Mouse (Mus musculus) liver, embryonic 12.5 days (tissue): ENCODE results near the gene Spef2. TPM values are rescaled to one million over a fixed set of nuclear protein-coding genes. Genes with fewer than 3 reads are reported as not detected.
"Not testable (repeated sequence)": the region's sequence is repeated elsewhere in the genome, so short reads cannot be mapped to it uniquely, and the experiment has no call there.

Experiments
- ATAC-seq: fragments of 200-750 bp; cut with Nextera tagmentation; 2 replicates; pipeline ENCODE4 v1.8.0; 2017; ENCODE audit warnings: moderate number of reproducible peaks, mild to moderate bottlenecking, moderate library complexity
- H3K27ac ChIP-seq: fragments of 300-500 bp; sonication (generic); 2 replicates; pipeline ENCODE4 v1.5.1; 2016; ENCODE audit warnings: mild to moderate bottlenecking
- H3K27me3 ChIP-seq: fragments of 300-500 bp; sonication (generic); replicated peaks from 2 replicates; pipeline ENCODE4 v1.6.1; 2016; ENCODE audit warnings: mild to moderate bottlenecking, moderate library complexity
- H3K36me3 ChIP-seq: fragments of 300-500 bp; sonication (generic); 2 replicates; pipeline ENCODE4 v1.6.1; 2016; ENCODE audit warnings: mild to moderate bottlenecking, moderate library complexity
- H3K4me1 ChIP-seq: fragments of 300-500 bp; sonication (generic); 2 replicates; pipeline ENCODE4 v1.6.1; 2016
- H3K4me2 ChIP-seq: fragments of 300-500 bp; sonication (generic); 2 replicates; pipeline ENCODE4 v1.6.1; 2016; ENCODE audit warnings: mild to moderate bottlenecking, moderate library complexity
- H3K4me3 ChIP-seq: fragments of 300-500 bp; sonication (generic); 2 replicates; pipeline ENCODE4 v1.5.1; 2016; ENCODE audit warnings: mild to moderate bottlenecking, moderate library complexity
- H3K9ac ChIP-seq: fragments of 300-500 bp; sonication (generic); 2 replicates; pipeline ENCODE4 v1.6.1; 2016; ENCODE audit warnings: mild to moderate bottlenecking, moderate library complexity
- H3K9me3 ChIP-seq: fragments of 300-500 bp; sonication (generic); replicated peaks from 2 replicates; pipeline ENCODE4 v1.6.1; 2016; ENCODE audit warnings: mild to moderate bottlenecking, moderate library complexity
- WGBS: fragments of 180-500 bp; shearing (Covaris S2); methylation state at CpG from one replicate; pipeline ENCODE4 v1.1.7; 2016; ENCODE audit not compliant: insufficient replicate concordance; 5-methylcytosine and 5-hydroxymethylcytosine counted together
- polyA plus RNA-seq: library from polyadenylated mRNA; unstranded; fragments of >200 nt; fragmentation: Nextera tagmentation; extraction: Ambion mirVana; gene quantifications from 2 replicates; pipeline ENCODE4 v1.2.1, GENCODE M21; 2016

Spef2 gene
- polyA plus RNA-seq, 1 experiment from 2014 or later: 0.11 TPM

DNA sequence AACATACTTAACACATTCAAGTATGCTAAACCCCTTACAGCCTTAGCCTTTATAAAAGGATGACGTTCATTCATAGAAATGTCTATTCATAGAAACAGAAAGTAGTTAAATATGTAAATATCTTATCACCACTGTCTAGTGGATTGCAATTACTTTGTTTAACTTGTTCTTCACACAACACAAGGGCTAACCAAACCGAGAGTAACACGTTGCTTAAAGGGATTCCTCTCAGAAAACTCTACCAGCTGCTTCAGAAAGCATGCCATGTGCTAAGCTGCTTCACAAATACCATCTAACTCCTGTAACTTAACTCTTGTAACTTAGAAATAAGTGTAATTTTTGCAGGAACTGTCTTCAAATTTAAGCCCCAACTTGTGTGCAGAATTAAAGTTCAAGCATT lies 35.0 kb downstream of the Spef2 start:
- ATAC-seq: no peak
- Histone ChIP-seq H3K9ac (no peak overlapping the region), H3K4me3 (no peak overlapping the region), H3K27me3 (no peaks in the 10 kb centered on the region), H3K27ac (no peak overlapping the region), H3K36me3 (no peaks in the 10 kb centered on the region), H3K4me1 (no peaks in the 10 kb centered on the region), H3K9me3 (no peaks in the 10 kb centered on the region), H3K4me2 (no peak overlapping the region)
- 63% methylated on average over 3 of the region's 3 CpGs for WGBS

DNA sequence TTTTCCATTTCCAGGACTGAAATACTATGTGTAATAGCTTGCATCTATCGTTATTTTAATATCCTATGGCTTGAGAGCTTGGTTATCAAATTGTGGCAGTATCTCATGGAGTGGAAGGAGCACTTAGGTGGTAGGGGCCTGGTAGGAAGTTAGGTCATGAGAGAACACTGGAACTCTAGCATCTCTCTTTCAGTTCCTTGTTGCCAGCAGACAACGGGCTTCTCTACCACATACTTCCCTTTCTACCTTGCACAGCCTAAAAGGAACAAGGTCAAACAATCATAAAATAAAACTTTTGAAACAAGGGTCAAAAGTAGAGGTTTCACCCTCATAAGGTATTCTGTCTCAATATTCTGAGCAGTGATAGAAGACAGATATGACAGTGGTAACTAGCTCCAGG lies 38.3 kb downstream of the Spef2 start:
- no peak overlapping the region for H3K4me3 ChIP-seq
- H3K27ac ChIP-seq: no peak overlapping the region
- ATAC-seq: no peak
- WGBS: 49% methylated on average over 2 of the region's 2 CpGs
- H3K4me1 ChIP-seq: no peaks in the 10 kb centered on the region
- no peak overlapping the region for H3K9ac ChIP-seq
- H3K4me2 ChIP-seq: no peak overlapping the region
- H3K9me3 ChIP-seq: no peaks in the 10 kb centered on the region
- H3K36me3 ChIP-seq: no peaks in the 10 kb centered on the region
- no peaks in the 10 kb centered on the region for H3K27me3 ChIP-seq

- Histone ChIP-seq H3K9me3 (no peaks in the 10 kb centered on the region), H3K4me2 (no peak overlapping the region), H3K27ac (no peak overlapping the region), H3K4me1 (no peaks in the 10 kb centered on the region), H3K27me3 (no peaks in the 10 kb centered on the region), H3K9ac (no peak overlapping the region), H3K4me3 (no peak overlapping the region), H3K36me3 (no peaks in the 10 kb centered on the region)
- no peak for ATAC-seq
- 32% methylated on average over 2 of the region's 2 CpGs for WGBS
Observed at GRCm38 (mm10) chr15:9705830-9706450, 42.7 kb downstream of the Spef2 start.

GRCm38 (mm10) chr15:9701845-9702244 lies 46.8 kb downstream of the Spef2 start:
- Histone ChIP-seq H3K27me3 (no peaks in the 10 kb centered on the region), H3K9ac (no peak overlapping the region), H3K4me1 (no peaks in the 10 kb centered on the region), H3K4me3 (no peak overlapping the region), H3K4me2 (no peak overlapping the region), H3K27ac (no peak overlapping the region), H3K36me3 (no peaks in the 10 kb centered on the region), H3K9me3 (no peaks in the 10 kb centered on the region)
- ATAC-seq: no peak

DNA sequence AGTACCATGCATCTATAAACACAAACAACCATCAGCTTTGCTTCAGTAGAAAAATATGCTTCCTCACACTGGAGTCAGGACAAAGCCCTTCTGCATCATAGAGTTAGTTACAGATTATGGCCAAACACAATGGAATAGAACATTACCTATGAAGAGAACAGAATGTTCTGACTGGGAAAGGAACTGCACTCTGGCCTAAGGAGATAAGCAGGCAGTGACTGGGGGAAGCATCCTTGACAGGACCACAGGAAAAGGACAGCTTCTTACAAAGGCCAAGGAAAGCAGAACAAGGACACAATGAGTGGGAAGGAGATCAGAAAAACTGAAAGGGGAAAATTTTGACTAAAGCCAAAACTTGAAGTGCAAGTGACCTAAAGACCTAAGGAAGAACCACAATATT lies 56.9 kb downstream of the Spef2 start:
- H3K4me2 ChIP-seq: no peak overlapping the region
- no peak overlapping the region for H3K9ac ChIP-seq
- no peak overlapping the region for H3K4me3 ChIP-seq
- H3K27me3 ChIP-seq: no peaks in the 10 kb centered on the region
- ATAC-seq: no peak
- H3K27ac ChIP-seq: no peak overlapping the region
- H3K36me3 ChIP-seq: no peaks in the 10 kb centered on the region
- no peaks in the 10 kb centered on the region for H3K9me3 ChIP-seq
- no peaks in the 10 kb centered on the region for H3K4me1 ChIP-seq

GRCm38 (mm10) chr15:9690845-9691244 lies 57.8 kb downstream of the Spef2 start:
- no peak overlapping the region for H3K4me2 ChIP-seq
- no peaks in the 10 kb centered on the region for H3K9me3 ChIP-seq
- no peak overlapping the region for H3K27ac ChIP-seq
- no peaks in the 10 kb centered on the region for H3K36me3 ChIP-seq
- no peak overlapping the region for H3K9ac ChIP-seq
- H3K27me3 ChIP-seq: no peaks in the 10 kb centered on the region
- H3K4me3 ChIP-seq: no peak overlapping the region
- ATAC-seq: no peak
- WGBS: 72% methylated on average over 5 of the region's 5 CpGs
- H3K4me1 ChIP-seq: no peaks in the 10 kb centered on the region

DNA sequence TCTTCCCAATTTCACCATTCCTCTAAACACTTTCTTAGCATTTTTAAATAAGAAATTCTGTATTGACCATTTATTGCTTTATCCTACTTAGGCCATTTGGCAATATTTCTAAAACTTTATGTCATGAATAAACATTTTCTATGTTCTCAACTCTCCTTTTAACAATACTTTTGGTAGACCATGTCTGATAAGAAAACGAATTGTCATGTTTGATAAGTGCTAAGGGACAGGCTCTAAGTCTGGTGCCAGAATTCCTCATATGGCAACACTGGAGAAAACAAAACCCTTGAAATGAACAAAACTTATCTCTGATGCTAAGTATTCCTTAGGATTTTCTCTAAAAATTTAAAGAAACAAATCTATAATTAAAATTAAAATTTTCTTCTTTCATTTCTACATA lies 58.2 kb downstream of the Spef2 start:
- ATAC-seq: no peak
- Histone ChIP-seq H3K4me1 (no peaks in the 10 kb centered on the region), H3K4me2 (no peak overlapping the region), H3K9ac (no peak overlapping the region), H3K4me3 (no peak overlapping the region), H3K9me3 (no peaks in the 10 kb centered on the region), H3K36me3 (no peaks in the 10 kb centered on the region), H3K27me3 (no peaks in the 10 kb centered on the region), H3K27ac (no peak overlapping the region)
- 31% methylated on average over 1 of the region's 1 CpGs for WGBS

DNA sequence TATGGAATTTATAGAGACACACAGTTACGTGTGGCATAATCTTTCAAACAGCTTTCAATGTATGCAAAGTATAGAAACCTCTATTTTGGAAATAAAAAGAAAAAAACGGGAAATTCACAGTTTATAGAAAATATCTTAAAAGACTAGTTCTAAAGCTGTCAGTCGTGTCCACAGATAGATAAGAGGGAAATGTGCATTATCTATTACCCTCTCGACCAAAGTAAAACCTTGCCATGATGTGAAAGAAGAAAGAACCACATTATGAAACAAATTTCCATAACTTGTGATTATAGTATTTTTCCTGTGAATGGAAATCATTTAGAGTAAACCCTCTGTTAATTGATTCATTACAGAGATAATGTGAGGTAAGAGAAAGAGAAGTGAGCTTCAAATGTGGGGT lies 65.2 kb downstream of the Spef2 start:
- H3K27me3 ChIP-seq: no peaks in the 10 kb centered on the region
- no peaks in the 10 kb centered on the region for H3K9me3 ChIP-seq
- no peak for ATAC-seq
- no peak overlapping the region for H3K4me3 ChIP-seq
- H3K9ac ChIP-seq: no peak overlapping the region
- H3K4me2 ChIP-seq: no peak overlapping the region
- H3K4me1 ChIP-seq: no peaks in the 10 kb centered on the region
- H3K36me3 ChIP-seq: no peaks in the 10 kb centered on the region
- 43% methylated on average over 4 of the region's 4 CpGs for WGBS
- no peak overlapping the region for H3K27ac ChIP-seq

DNA sequence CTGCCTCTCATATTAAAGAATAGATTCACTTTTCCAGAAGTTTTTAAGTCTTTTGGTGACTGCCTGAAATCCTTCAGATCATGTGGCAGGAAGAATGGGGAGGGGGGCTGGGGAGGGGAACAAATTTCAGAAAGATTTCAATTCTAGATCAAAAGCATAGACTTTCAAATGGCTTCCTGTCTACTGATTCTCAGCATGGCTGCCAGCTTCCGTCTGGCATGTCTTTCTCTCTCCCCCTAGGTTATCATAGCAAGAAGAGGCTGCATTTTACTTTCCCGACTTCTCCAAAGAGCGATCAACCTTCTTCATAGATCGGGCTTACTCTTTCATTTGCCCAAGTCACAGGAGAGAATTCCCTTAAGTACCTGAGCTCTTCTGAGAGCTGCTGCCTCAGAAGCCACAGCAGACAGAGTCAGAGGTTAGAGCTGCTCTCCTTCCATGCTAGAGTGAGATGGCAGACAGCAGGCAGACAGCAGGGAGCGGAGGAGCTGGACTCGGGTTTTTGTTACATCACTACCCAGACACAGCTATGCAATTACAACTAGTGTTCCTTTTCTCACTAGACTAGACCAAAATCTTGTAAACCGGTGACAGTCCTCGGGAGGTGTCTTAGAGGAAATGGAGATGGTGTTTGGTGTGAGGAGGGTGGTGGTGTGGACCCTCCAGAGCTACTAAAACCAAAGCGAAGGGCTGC lies 71.2 kb downstream of the Spef2 start:
- no peak overlapping the region for H3K9ac ChIP-seq
- no peak overlapping the region for H3K4me2 ChIP-seq
- no peak for ATAC-seq
- no peak overlapping the region for H3K27ac ChIP-seq
- no peaks in the 10 kb centered on the region for H3K36me3 ChIP-seq
- H3K4me3 ChIP-seq: no peak overlapping the region
- no peaks in the 10 kb centered on the region for H3K4me1 ChIP-seq
- 61% methylated on average over 9 of the region's 9 CpGs for WGBS
- H3K27me3 ChIP-seq: no peaks in the 10 kb centered on the region
- no peaks in the 10 kb centered on the region for H3K9me3 ChIP-seq

- Histone ChIP-seq H3K36me3 (no peaks in the 10 kb centered on the region), H3K9ac (no peak overlapping the region), H3K4me1 (no peaks in the 10 kb centered on the region), H3K4me2 (no peak overlapping the region), H3K4me3 (no peak overlapping the region), H3K9me3 (no peaks in the 10 kb centered on the region), H3K27ac (no peak overlapping the region), H3K27me3 (no peaks in the 10 kb centered on the region)
- no peak for ATAC-seq
- 74% methylated on average over 4 of the region's 4 CpGs for WGBS
Observed at GRCm38 (mm10) chr15:9668575-9668974, 80.1 kb downstream of the Spef2 start.

DNA sequence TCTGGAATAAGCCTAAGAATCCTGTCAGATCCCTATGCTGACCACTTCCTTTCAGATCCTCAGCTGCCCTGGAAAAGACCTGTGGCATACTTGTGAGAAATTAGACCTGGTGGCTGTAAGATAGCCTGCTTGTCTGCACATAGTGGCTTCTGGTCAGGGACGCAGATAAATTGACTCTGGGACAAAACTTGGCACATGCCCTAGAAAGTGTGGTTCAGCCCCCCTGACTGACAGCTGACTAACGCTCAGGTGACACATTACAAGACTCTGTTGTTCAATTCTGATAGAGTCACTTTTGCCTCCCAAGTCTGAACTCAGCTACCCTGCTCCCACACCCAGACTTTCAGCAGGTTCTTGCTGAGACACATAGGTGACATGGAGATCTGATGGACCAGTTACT lies 83.7 kb downstream of the Spef2 start:
- ATAC-seq, H3K27ac ChIP-seq, H3K4me2 ChIP-seq, H3K36me3 ChIP-seq, H3K4me1 ChIP-seq, H3K4me3 ChIP-seq, H3K9me3 ChIP-seq, H3K9ac ChIP-seq, H3K27me3 ChIP-seq: not testable (repeated sequence)
- 56% methylated on average over 2 of the region's 2 CpGs for WGBS

DNA sequence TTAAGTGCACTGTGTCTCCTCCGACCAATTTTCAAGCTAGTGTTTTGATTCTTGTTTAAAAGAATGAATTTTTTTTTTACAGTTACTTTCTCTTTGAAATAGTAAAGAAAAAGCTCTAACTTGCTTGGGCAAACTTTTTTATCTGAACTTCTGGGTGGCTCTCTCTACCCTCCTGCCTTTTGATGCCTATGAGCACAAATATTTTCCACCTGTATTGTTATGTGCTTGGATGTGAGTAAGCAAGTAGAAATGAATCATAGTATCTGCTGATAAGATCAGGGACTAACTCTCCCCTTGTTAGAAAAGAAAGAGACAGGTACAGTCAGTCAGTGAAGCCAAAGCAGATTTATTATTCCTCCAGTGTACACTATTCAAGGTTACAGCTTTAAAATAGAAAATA lies 87.5 kb downstream of the Spef2 start:
- Histone ChIP-seq H3K27ac (no peak overlapping the region), H3K9ac (no peak overlapping the region), H3K4me3 (no peak overlapping the region), H3K4me1 (no peaks in the 10 kb centered on the region), H3K4me2 (no peak overlapping the region), H3K27me3 (no peaks in the 10 kb centered on the region), H3K36me3 (no peaks in the 10 kb centered on the region), H3K9me3 (no peaks in the 10 kb centered on the region)
- ATAC-seq: no peak
- 65% methylated on average over 1 of the region's 1 CpGs for WGBS

GRCm38 (mm10) chr15:9634471-9634870 lies 114.2 kb downstream of the Spef2 start:
- Histone ChIP-seq H3K4me3 (no peak overlapping the region), H3K4me1 (no peaks in the 10 kb centered on the region), H3K9me3 (no peaks in the 10 kb centered on the region), H3K27me3 (no peaks in the 10 kb centered on the region), H3K27ac (no peak overlapping the region), H3K36me3 (no peaks in the 10 kb centered on the region), H3K4me2 (no peak overlapping the region), H3K9ac (no peak overlapping the region)
- ATAC-seq: no peak
- 74% methylated on average over 12 of the region's 12 CpGs for WGBS
